Comparison of ENCODE assay signal across 21 mouse cellular contexts in the genomic region with DNA sequence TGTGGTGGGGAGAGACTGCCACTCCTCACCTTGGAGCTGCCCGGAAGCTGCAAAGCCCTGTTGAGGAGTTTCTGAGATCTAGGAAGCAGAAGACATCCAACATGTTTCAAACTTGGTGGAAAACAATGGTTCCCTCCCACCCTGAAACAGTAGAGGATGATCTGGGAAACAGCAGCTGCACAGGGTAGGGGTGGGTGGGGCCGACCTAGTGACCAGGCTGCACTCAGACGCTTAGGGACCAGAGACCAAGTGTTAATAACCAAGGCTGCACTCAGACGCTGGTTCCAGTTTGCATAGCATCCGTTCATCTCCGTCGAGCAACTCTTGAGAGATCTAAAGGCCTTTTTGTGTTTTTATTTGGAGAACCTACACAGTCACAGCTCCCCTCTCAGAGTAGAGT.
DNase-seq lines count a peak whose midpoint lies in the region; ATAC-seq lines count a peak whose summit lies in the region.
"Had no signal": no experiment of that assay in that cellular context is flagged by ENCODE, and none has a peak within 500 bp of the region (broad histone marks: within the 10 kb centered on the region; RNA-seq: fewer than 3 reads in every experiment).

No protein-coding gene starts in this region.

- H3K36me3 ChIP-seq in hindbrain, embryonic 13.5 days: no peaks in the 10 kb centered on the region
- H3K36me3 ChIP-seq in hindbrain, embryonic 10.5 days: peaks cover 20% of the 10 kb centered on the region
- peaks cover 8% of the 10 kb centered on the region for H3K36me3 ChIP-seq in midbrain, embryonic 13.5 days
- no peaks in the 10 kb centered on the region for H3K36me3 ChIP-seq in midbrain, embryonic 16.5 days (ENCODE audit: control insufficient read depth, insufficient read depth, low read length)
- no peaks in the 10 kb centered on the region for H3K36me3 ChIP-seq in neural tube, embryonic 14.5 days (ENCODE audit: control insufficient read depth, insufficient read depth, low read length)
- H3K36me3 ChIP-seq: lung, embryonic 15.5 days had no signal

- 0 out of 2 replicates have a peak, but pooled peaks cover 5% of the 10 kb centered on the region for H3K9me3 ChIP-seq in hindbrain, embryonic 13.5 days
- peaks cover 14% of the 10 kb centered on the region for H3K9me3 ChIP-seq in hindbrain, embryonic 10.5 days
- peaks cover 10% of the 10 kb centered on the region; the same call in 1 of the 2 replicates for H3K9me3 ChIP-seq in midbrain, embryonic 13.5 days
- H3K9me3 ChIP-seq in midbrain, embryonic 16.5 days (replicated peaks; ENCODE audit: control insufficient read depth, low read length, poor library complexity, severe bottlenecking): no peaks in the 10 kb centered on the region
- H3K9me3 ChIP-seq in neural tube, embryonic 14.5 days (ENCODE audit: control insufficient read depth, low read length): no peaks in the 10 kb centered on the region
- H3K9me3 ChIP-seq: lung, embryonic 15.5 days had no signal

- no peak for DNase-seq in hindbrain, embryonic 10.5 days (ENCODE audit: low spot score)
- no peak for DNase-seq in right cerebral cortex, postnatal 14 days
- no peak for DNase-seq in cerebellum, adult 9-10 months
- DNase-seq: adrenal gland, postnatal 25 days; B cell, adult 2 months; cerebellum, adult 11-12 months; cerebellum, postnatal 10 days; kidney, adult 11 months; spleen, adult 18-20 months; thymus, postnatal 14 days had no signal

- H3K27me3 ChIP-seq in hindbrain, embryonic 13.5 days: no peaks in the 10 kb centered on the region
- no peaks in the 10 kb centered on the region for H3K27me3 ChIP-seq in hindbrain, embryonic 10.5 days (ENCODE audit: insufficient read depth, poor library complexity, severe bottlenecking)
- no peaks in the 10 kb centered on the region for H3K27me3 ChIP-seq in midbrain, embryonic 13.5 days
- no peaks in the 10 kb centered on the region for H3K27me3 ChIP-seq in midbrain, embryonic 16.5 days (ENCODE audit: control insufficient read depth, insufficient read depth, low read depth, low read length)
- H3K27me3 ChIP-seq in neural tube, embryonic 14.5 days (ENCODE audit: control insufficient read depth, insufficient read depth, low read length): no peaks in the 10 kb centered on the region
- H3K27me3 ChIP-seq: forebrain, embryonic 13.5 days; heart, embryonic 13.5 days; limb, embryonic 13.5 days; lung, embryonic 15.5 days; midbrain, embryonic 12.5 days had no signal

- ATAC-seq in hindbrain, embryonic 13.5 days (ENCODE audit: low FRiP score): no peak
- ATAC-seq in midbrain, embryonic 13.5 days: no peak
- ATAC-seq in midbrain, embryonic 16.5 days: no peak
- no peak for ATAC-seq in neural tube, embryonic 14.5 days (ENCODE audit: low read depth)
- ATAC-seq: forebrain, embryonic 13.5 days; inflammation-experienced regulatory T-cells, adult 6 months had no signal

- no peak overlapping the region for H3K4me2 ChIP-seq in hindbrain, embryonic 13.5 days
- H3K4me2 ChIP-seq in midbrain, embryonic 13.5 days (replicated peaks): no peak overlapping the region
- no peak overlapping the region for H3K4me2 ChIP-seq in midbrain, embryonic 16.5 days (ENCODE audit: low read length)
- no peak overlapping the region for H3K4me2 ChIP-seq in neural tube, embryonic 14.5 days (ENCODE audit: low read depth, low read length)
- H3K4me2 ChIP-seq: forebrain, embryonic 13.5 days; heart, embryonic 13.5 days; limb, embryonic 13.5 days; liver, embryonic 11.5 days; lung, embryonic 15.5 days; midbrain, embryonic 12.5 days had no signal

- H3K4me3 ChIP-seq in hindbrain, embryonic 13.5 days: no peak overlapping the region
- H3K4me3 ChIP-seq in hindbrain, embryonic 10.5 days: no peak overlapping the region
- H3K4me3 ChIP-seq in midbrain, embryonic 13.5 days (replicated peaks): no peak overlapping the region
- H3K4me3 ChIP-seq in midbrain, embryonic 16.5 days (ENCODE audit: low read depth, low read length): no peak overlapping the region
- H3K4me3 ChIP-seq in neural tube, embryonic 14.5 days (ENCODE audit: low read depth, low read length): no peak overlapping the region
- H3K4me3 ChIP-seq: forebrain, embryonic 13.5 days; heart, embryonic 13.5 days; limb, embryonic 13.5 days; lung, embryonic 15.5 days; midbrain, embryonic 12.5 days had no signal

- peak overlapping the region; percentile 60; the same call in 1 of the 2 replicates for H3K27ac ChIP-seq in hindbrain, embryonic 13.5 days
- H3K27ac ChIP-seq in hindbrain, embryonic 10.5 days: no peak overlapping the region
- peak overlapping the region; percentile 31 for H3K27ac ChIP-seq in midbrain, embryonic 13.5 days
- no peak overlapping the region for H3K27ac ChIP-seq in midbrain, embryonic 16.5 days (ENCODE audit: low read length)
- H3K27ac ChIP-seq in neural tube, embryonic 14.5 days (ENCODE audit: low read depth, low read length): 0 out of 2 replicates have a peak overlapping the region, but pooled peaks have one; percentile 6
- H3K27ac ChIP-seq: forebrain, embryonic 13.5 days; heart, embryonic 13.5 days; limb, embryonic 13.5 days; lung, embryonic 15.5 days; midbrain, embryonic 12.5 days had no signal

- no peak overlapping the region for H3K9ac ChIP-seq in hindbrain, embryonic 13.5 days
- H3K9ac ChIP-seq in midbrain, embryonic 13.5 days (replicated peaks): no peak overlapping the region
- H3K9ac ChIP-seq in midbrain, embryonic 16.5 days (ENCODE audit: low read depth, low read length): no peak overlapping the region
- no peak overlapping the region for H3K9ac ChIP-seq in neural tube, embryonic 14.5 days (replicated peaks; ENCODE audit: low read depth, low read length)
- H3K9ac ChIP-seq: forebrain, embryonic 13.5 days; heart, embryonic 13.5 days; limb, embryonic 13.5 days; lung, embryonic 15.5 days; midbrain, embryonic 12.5 days had no signal

- WGBS in hindbrain, embryonic 13.5 days: 50% methylated on average over 7 of the region's 7 CpGs
- WGBS in hindbrain, embryonic 10.5 days: 67% methylated on average over 7 of the region's 7 CpGs
- 54% methylated on average over 7 of the region's 7 CpGs for WGBS in midbrain, embryonic 13.5 days
- WGBS in midbrain, embryonic 16.5 days: 66% methylated on average over 7 of the region's 7 CpGs
- 58% methylated on average over 7 of the region's 7 CpGs for WGBS in neural tube, embryonic 14.5 days

- peaks cover 56% of the 10 kb centered on the region for H3K4me1 ChIP-seq in hindbrain, embryonic 13.5 days (replicated peaks)
- H3K4me1 ChIP-seq in hindbrain, embryonic 10.5 days (replicated peaks): peaks cover 35% of the 10 kb centered on the region
- peaks cover 46% of the 10 kb centered on the region for H3K4me1 ChIP-seq in midbrain, embryonic 13.5 days (replicated peaks)
- peaks cover 32% of the 10 kb centered on the region for H3K4me1 ChIP-seq in midbrain, embryonic 16.5 days (ENCODE audit: control insufficient read depth, insufficient read depth, low read length)
- peaks cover 27% of the 10 kb centered on the region for H3K4me1 ChIP-seq in neural tube, embryonic 14.5 days (ENCODE audit: control insufficient read depth, insufficient read depth, low read length)

Comparison
In these comparisons a context has a peak if more than half of its experiments do, and no peak if none do; other contexts are left out.
1. H3K27ac ChIP-seq: peak in hindbrain, embryonic 13.5 days (single experiment), midbrain, embryonic 13.5 days (single experiment) and neural tube, embryonic 14.5 days (single experiment); none in hindbrain, embryonic 10.5 days (single experiment) and midbrain, embryonic 16.5 days (single experiment).